Mouse (Mus musculus) olfactory bulb, adult 2 months (tissue): ENCODE results near the gene Izumo4.

Experiments used
- CTCF ChIP-seq: fragments of 200-500 bp; IDR thresholded peaks from 2 replicates; pipeline ENCODE4 v1.5.1; 2012; ENCODE audit warnings: low read depth, mild to moderate bottlenecking, low read length, moderate library complexity; ENCODE audit not compliant: insufficient read depth
- POLR2A ChIP-seq: fragments of 200-500 bp; IDR thresholded peaks from 2 replicates; pipeline ENCODE4 v1.6.1; 2012; ENCODE audit warnings: mild to moderate bottlenecking, low read depth, low read length, moderate library complexity; ENCODE audit not compliant: insufficient read depth

DNA sequence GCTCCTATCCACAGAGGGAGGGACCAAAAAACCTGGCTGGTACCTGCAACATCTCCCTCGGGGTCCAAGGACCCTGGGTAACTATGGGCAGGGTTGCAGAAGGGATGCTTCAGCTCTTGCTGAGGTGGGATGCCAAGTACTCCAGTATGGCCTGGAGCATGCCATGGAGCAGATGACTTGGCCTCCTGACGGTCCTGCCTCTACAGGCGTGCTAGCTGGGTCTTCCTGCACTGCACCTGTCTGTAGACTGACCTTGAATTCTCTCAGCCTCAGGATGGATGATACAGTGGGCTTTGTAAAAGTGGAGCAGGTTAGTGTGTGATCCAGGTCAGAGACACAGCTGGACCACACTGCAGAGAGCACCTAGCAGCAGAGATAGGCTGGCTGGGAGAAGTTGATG lies 3.5 kb downstream of the Izumo4 start:
- TF ChIP-seq CTCF (no peak), POLR2A (no peak)
